ENCODE assay signal across 9 mouse cellular contexts in genomic region chr9:117629771-117630170, GRCm38 (mm10). TPM values are rescaled to one million over a fixed set of nuclear protein-coding genes. Genes with fewer than 3 reads are reported as not detected.
A peak's percentile ranks its signal among the peaks of the same experiment; 100 is the strongest.
DNase-seq lines count a peak whose midpoint lies in the region; ATAC-seq and TF ChIP-seq lines count a peak whose summit lies in the region.
"Had no signal": no experiment of that assay in that cellular context is flagged by ENCODE, and none has a peak within 500 bp of the region (broad histone marks: within the 10 kb centered on the region; RNA-seq: fewer than 3 reads in every experiment).

TSS of gene Rbms3 (minus strand) at chr9:117629913.

- no peak for TF ChIP-seq CTCF in brain, embryonic 14.5 days (IDR thresholded peaks at IDR 0.05; ENCODE audit: borderline replicate concordance, extremely low read depth, insufficient read depth, insufficient read length)

- no peak within 1 kb of the TSS for H3K4me2 ChIP-seq in kidney, embryonic 14.5 days (replicated peaks; ENCODE audit: low read depth, low read length)
- no peak within 1 kb of the TSS for H3K4me2 ChIP-seq in limb, embryonic 13.5 days (replicated peaks)

- H3K4me3 ChIP-seq in kidney, embryonic 14.5 days (ENCODE audit: low read length) = no peak within 1 kb of the TSS
- H3K4me3 ChIP-seq in limb, embryonic 13.5 days = no peak within 1 kb of the TSS

- no peaks in the 10 kb centered on the region for H3K27me3 ChIP-seq in kidney, embryonic 14.5 days (ENCODE audit: control insufficient read depth, insufficient read depth, low read length)
- H3K27me3 ChIP-seq in limb, embryonic 13.5 days = no peaks in the 10 kb centered on the region

- DNase-seq in kidney, adult 9 months = no peak
- peak; percentile 5 for DNase-seq in brain, embryonic 14.5 days (ENCODE audit: low read depth)
- no peak for DNase-seq in heart, postnatal 36 days
- no peak for DNase-seq in spleen, postnatal 10 days (ENCODE audit: low spot score in 2 of 2)
- DNase-seq in right cerebral cortex, postnatal 14 days = no peak
- no peak for DNase-seq in right cerebral cortex, postnatal 10 days (ENCODE audit: low spot score in 2 of 2)

- no peak within 1 kb of the TSS for H3K9ac ChIP-seq in kidney, embryonic 14.5 days (ENCODE audit: low read depth, low read length)
- no peak within 1 kb of the TSS for H3K9ac ChIP-seq in limb, embryonic 13.5 days

- intact Hi-C loops in heart, postnatal 36 days (cut with DNase I) = no loop called here

- no peak for ATAC-seq in kidney, embryonic 14.5 days (ENCODE audit: low FRiP score, low TSS enrichment)
- ATAC-seq in limb, embryonic 13.5 days (ENCODE audit: low FRiP score, low read depth) = no peak

- no peak within 1 kb of the TSS for H3K27ac ChIP-seq in kidney, embryonic 14.5 days (ENCODE audit: low read depth, low read length)
- H3K27ac ChIP-seq in limb, embryonic 13.5 days = no peak within 1 kb of the TSS

- TF ChIP-seq POLR2A in brain, embryonic 14.5 days (IDR thresholded peaks at IDR 0.05; ENCODE audit: borderline replicate concordance, extremely low read depth, insufficient read depth, insufficient read length, poor library complexity, severe bottlenecking) = no peak

- H3K36me3 ChIP-seq in kidney, embryonic 14.5 days (ENCODE audit: control insufficient read depth, insufficient read depth, low read length) = no peaks in the 10 kb centered on the region
- no peaks in the 10 kb centered on the region for H3K36me3 ChIP-seq in limb, embryonic 13.5 days
- H3K36me3 ChIP-seq: G1E had no signal

- H3K9me3 ChIP-seq in kidney, embryonic 14.5 days (ENCODE audit: control insufficient read depth, low read length) = no peaks in the 10 kb centered on the region
- H3K9me3 ChIP-seq in limb, embryonic 13.5 days = no peaks in the 10 kb centered on the region

- WGBS in kidney, embryonic 14.5 days = 73% methylated on average over 9 of the region's 9 CpGs
- WGBS in limb, embryonic 13.5 days = 84% methylated on average over 9 of the region's 9 CpGs

- H3K4me1 ChIP-seq in kidney, embryonic 14.5 days (ENCODE audit: control insufficient read depth, insufficient read depth, low read length) = peaks cover 4% of the 10 kb centered on the region
- H3K4me1 ChIP-seq in limb, embryonic 13.5 days = peaks cover 9% of the 10 kb centered on the region; the same call in 1 of the 2 replicates

RNA-seq across cellular contexts. Expression of gene Rbms3, which starts in this region (rescaled TPM):
- 50.2 and 73.4 TPM in 2 replicates for polyA plus RNA-seq in kidney, embryonic 14.5 days (2014; fragmentation: Nextera tagmentation; extraction: Ambion mirVana)
- 13.7 and 30.1 TPM in 2 replicates for polyA plus RNA-seq in brain, embryonic 14.5 days (2012; rRNA removed)
- 10 to 100 TPM; 10.9 to 11.6 TPM for total RNA-seq in heart, postnatal 36 days (2021)
- 93.2 and 101 TPM in 2 replicates for polyA plus RNA-seq in limb, embryonic 13.5 days (2015; fragmentation: Nextera tagmentation; extraction: Ambion mirVana)
- polyA plus RNA-seq: G1E had no signal
